Comparison of ENCODE assay signal across 11 mouse cellular contexts in the genomic region with DNA sequence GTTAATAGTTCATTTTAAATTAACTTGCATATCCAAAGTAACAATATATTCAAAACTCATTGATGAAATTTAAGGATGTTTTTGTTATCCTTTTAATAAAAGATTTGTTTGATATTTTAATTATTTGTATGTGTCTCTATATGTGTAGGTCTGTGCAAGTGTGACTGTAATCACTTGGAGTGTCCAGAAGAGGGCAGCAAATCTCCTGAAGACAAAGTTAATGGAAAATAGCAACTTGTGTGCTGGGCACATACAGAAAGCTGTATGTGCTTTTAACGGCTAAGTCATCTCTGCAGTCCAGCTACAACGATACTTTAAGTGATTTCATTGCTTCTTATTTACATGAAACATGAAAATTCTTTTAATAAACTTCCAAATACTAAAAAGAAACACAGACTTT.
A peak's percentile ranks its signal among the peaks of the same experiment; 100 is the strongest.
DNase-seq lines count a peak whose midpoint lies in the region; ATAC-seq and TF ChIP-seq lines count a peak whose summit lies in the region.
"Had no signal": no experiment of that assay in that cellular context is flagged by ENCODE, and none has a peak within 500 bp of the region (broad histone marks: within the 10 kb centered on the region; RNA-seq: fewer than 3 reads in every experiment).

No protein-coding gene starts in this region.

- peak; percentile 23; the same call in 1 of the 2 replicates for TF ChIP-seq CTCF in heart, postnatal 0 days (IDR thresholded peaks at IDR 0.05; ENCODE audit: low read depth)
- peak; percentile 57 for TF ChIP-seq CTCF in stomach, postnatal 0 days (IDR thresholded peaks at IDR 0.05; ENCODE audit: low read depth)

- no peak overlapping the region for H3K27ac ChIP-seq in heart, postnatal 0 days (ENCODE audit: low read depth)
- no peak overlapping the region for H3K27ac ChIP-seq in midbrain, embryonic 14.5 days (replicated peaks; ENCODE audit: low read depth, low read length)
- H3K27ac ChIP-seq in midbrain, embryonic 10.5 days (replicated peaks) = no peak overlapping the region
- no peak overlapping the region for H3K27ac ChIP-seq in stomach, postnatal 0 days (replicated peaks)

- H3K4me1 ChIP-seq in heart, postnatal 0 days (ENCODE audit: control insufficient read depth, insufficient read depth) = no peaks in the 10 kb centered on the region
- H3K4me1 ChIP-seq in midbrain, embryonic 14.5 days (ENCODE audit: control insufficient read depth, insufficient read depth, low read length) = no peaks in the 10 kb centered on the region
- no peaks in the 10 kb centered on the region for H3K4me1 ChIP-seq in midbrain, embryonic 10.5 days
- H3K4me1 ChIP-seq in stomach, postnatal 0 days (replicated peaks; ENCODE audit: control insufficient read depth, insufficient read depth) = no peaks in the 10 kb centered on the region

- H3K4me2 ChIP-seq in heart, postnatal 0 days (ENCODE audit: low read depth, low read length) = no peak overlapping the region
- no peak overlapping the region for H3K4me2 ChIP-seq in midbrain, embryonic 14.5 days (ENCODE audit: low read length)
- no peak overlapping the region for H3K4me2 ChIP-seq in stomach, postnatal 0 days (replicated peaks; ENCODE audit: low read depth)

- DNase-seq in heart, postnatal 0 days (ENCODE audit: low spot score) = no peak
- DNase-seq in heart, postnatal 14 days = no peak
- peak; percentile 50 for DNase-seq in midbrain, embryonic 14.5 days
- no peak for DNase-seq in midbrain, embryonic 10.5 days (ENCODE audit: low spot score)
- peak; percentile 5 for DNase-seq in c-Kit-positive CD71-negative TER-119-negative erythroid progenitor cells, embryonic 14.5 days (ENCODE audit: low read depth)
- DNase-seq in stomach, postnatal 0 days (ENCODE audit: low spot score) = no peak
- no peak for DNase-seq in urinary bladder, adult 2 months (ENCODE audit: low spot score)
- DNase-seq in T-cell, adult 2 months (ENCODE audit: low spot score) = no peak
- DNase-seq: gastrocnemius, postnatal 36 days; heart, postnatal 4 days; right cerebral cortex, postnatal 14 days had no signal

- no peaks in the 10 kb centered on the region for H3K36me3 ChIP-seq in heart, postnatal 0 days (replicated peaks; ENCODE audit: control insufficient read depth, insufficient read depth, low read length)
- no peaks in the 10 kb centered on the region for H3K36me3 ChIP-seq in midbrain, embryonic 14.5 days (ENCODE audit: control insufficient read depth, insufficient read depth, low read length)
- no peaks in the 10 kb centered on the region for H3K36me3 ChIP-seq in midbrain, embryonic 10.5 days
- no peaks in the 10 kb centered on the region for H3K36me3 ChIP-seq in stomach, postnatal 0 days (ENCODE audit: control insufficient read depth, insufficient read depth, low read length)

- H3K27me3 ChIP-seq in heart, postnatal 0 days (ENCODE audit: control insufficient read depth, insufficient read depth, low read length) = no peaks in the 10 kb centered on the region
- H3K27me3 ChIP-seq in midbrain, embryonic 14.5 days (ENCODE audit: control insufficient read depth, insufficient read depth, low read length) = no peaks in the 10 kb centered on the region
- no peaks in the 10 kb centered on the region for H3K27me3 ChIP-seq in midbrain, embryonic 10.5 days (ENCODE audit: low read depth, poor library complexity, severe bottlenecking)
- no peaks in the 10 kb centered on the region for H3K27me3 ChIP-seq in stomach, postnatal 0 days (ENCODE audit: control insufficient read depth, insufficient read depth, low read length)

- no peak for TF ChIP-seq EP300 in heart, postnatal 0 days (IDR thresholded peaks at IDR 0.05; ENCODE audit: low read depth)
- no peak for TF ChIP-seq EP300 in stomach, postnatal 0 days (optimal IDR thresholded peaks at IDR 0.05)

- H3K9ac ChIP-seq in heart, postnatal 0 days (replicated peaks; ENCODE audit: low read depth, low read length) = no peak overlapping the region
- no peak overlapping the region for H3K9ac ChIP-seq in midbrain, embryonic 14.5 days (replicated peaks; ENCODE audit: low read length)
- H3K9ac ChIP-seq in stomach, postnatal 0 days (ENCODE audit: low read length) = no peak overlapping the region

- intact Hi-C loops in heart, postnatal 14 days (cut with DNase I) = no loop called here

- no peaks in the 10 kb centered on the region for H3K9me3 ChIP-seq in heart, postnatal 0 days (replicated peaks; ENCODE audit: control insufficient read depth, low read length)
- no peaks in the 10 kb centered on the region for H3K9me3 ChIP-seq in midbrain, embryonic 14.5 days (ENCODE audit: control insufficient read depth, low read length)
- no peaks in the 10 kb centered on the region for H3K9me3 ChIP-seq in midbrain, embryonic 10.5 days (replicated peaks)
- no peaks in the 10 kb centered on the region for H3K9me3 ChIP-seq in stomach, postnatal 0 days (ENCODE audit: control insufficient read depth, low read length)

- H3K4me3 ChIP-seq in heart, postnatal 0 days (ENCODE audit: low read depth, low read length) = no peak overlapping the region
- no peak overlapping the region for H3K4me3 ChIP-seq in midbrain, embryonic 14.5 days (replicated peaks; ENCODE audit: low read depth, low read length)
- H3K4me3 ChIP-seq in midbrain, embryonic 10.5 days = no peak overlapping the region
- H3K4me3 ChIP-seq in stomach, postnatal 0 days (ENCODE audit: low read depth, low read length) = no peak overlapping the region

- ATAC-seq in heart, postnatal 0 days (ENCODE audit: insufficient read depth, low read depth) = no peak
- ATAC-seq in midbrain, embryonic 14.5 days (ENCODE audit: low FRiP score, low TSS enrichment) = no peak
- no peak for ATAC-seq in stomach, postnatal 0 days (ENCODE audit: low FRiP score, low TSS enrichment)

- WGBS in heart, postnatal 0 days = 65% methylated on average over 2 of the region's 2 CpGs
- WGBS in midbrain, embryonic 14.5 days = 81% methylated on average over 2 of the region's 2 CpGs
- WGBS in midbrain, embryonic 10.5 days = 81% methylated on average over 2 of the region's 2 CpGs
- WGBS in stomach, postnatal 0 days = 83% methylated on average over 2 of the region's 2 CpGs

Comparison
In these comparisons a context has a peak if more than half of its experiments do, and no peak if none do; other contexts are left out.
1. DNase-seq: peak in midbrain, embryonic 14.5 days (single experiment) and c-Kit-positive CD71-negative TER-119-negative erythroid progenitor cells, embryonic 14.5 days (single experiment); none in heart, postnatal 0 days (single experiment), heart, postnatal 14 days (0 of 2), midbrain, embryonic 10.5 days (single experiment), stomach, postnatal 0 days (single experiment), urinary bladder, adult 2 months (single experiment) and T-cell, adult 2 months (single experiment).